Mouse (Mus musculus): ENCODE measurements around the gene Nlrx1.

Gene Nlrx1

DNA sequence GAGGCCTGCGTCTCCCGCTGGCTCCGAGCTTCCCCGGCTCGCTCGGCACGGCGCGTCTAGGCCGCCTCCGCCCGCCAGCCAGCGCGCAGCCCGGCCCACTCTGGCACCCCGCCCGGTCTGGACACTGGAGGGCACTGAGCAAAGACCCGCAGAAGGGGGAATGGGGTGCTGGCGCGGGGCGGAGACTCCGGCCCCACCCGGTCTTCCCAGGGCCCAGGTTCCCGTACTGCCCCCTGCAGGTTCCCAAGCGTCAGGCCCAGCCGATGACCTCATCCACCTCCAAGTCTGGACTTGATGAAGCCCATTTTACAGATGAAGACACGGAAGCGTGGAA is 405 bp downstream of the Nlrx1 start:
- peak; percentile 88 for DNase-seq

DNA sequence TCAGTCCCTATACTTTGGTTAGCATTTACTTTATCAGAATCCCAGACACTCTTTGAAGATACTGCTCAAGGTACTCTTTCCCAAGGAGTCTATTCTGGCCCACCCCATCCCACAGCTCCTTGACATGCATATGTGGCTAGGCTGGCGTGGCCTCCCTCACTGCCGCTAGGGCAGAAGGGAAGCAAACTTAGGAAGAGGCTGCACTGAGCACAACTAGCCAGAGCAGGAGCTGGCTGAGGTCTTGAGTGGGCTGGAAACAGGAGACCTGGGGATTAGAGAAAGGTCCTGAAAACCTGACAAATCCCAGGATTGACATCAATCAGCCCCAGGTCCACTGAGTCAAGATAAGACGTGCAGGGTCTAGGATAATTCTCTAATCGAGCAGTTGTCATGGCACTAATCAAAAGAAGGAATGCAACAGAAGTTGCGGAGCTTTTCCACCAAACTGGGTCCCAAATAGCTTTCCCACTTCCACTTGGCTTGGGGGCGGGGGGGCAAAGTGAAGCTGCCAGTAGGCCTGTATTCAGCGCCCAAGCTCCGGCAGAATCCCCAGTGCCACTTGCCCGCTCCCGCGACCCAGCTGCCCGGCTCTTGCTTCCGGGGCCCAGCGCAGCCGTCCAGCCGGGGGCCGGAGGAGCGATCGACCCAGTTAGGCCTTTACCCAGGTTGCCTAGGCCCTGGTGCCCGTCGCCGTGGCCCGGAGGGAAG is 926 bp downstream of the Nlrx1 start:
- DNase-seq: no peak

DNA sequence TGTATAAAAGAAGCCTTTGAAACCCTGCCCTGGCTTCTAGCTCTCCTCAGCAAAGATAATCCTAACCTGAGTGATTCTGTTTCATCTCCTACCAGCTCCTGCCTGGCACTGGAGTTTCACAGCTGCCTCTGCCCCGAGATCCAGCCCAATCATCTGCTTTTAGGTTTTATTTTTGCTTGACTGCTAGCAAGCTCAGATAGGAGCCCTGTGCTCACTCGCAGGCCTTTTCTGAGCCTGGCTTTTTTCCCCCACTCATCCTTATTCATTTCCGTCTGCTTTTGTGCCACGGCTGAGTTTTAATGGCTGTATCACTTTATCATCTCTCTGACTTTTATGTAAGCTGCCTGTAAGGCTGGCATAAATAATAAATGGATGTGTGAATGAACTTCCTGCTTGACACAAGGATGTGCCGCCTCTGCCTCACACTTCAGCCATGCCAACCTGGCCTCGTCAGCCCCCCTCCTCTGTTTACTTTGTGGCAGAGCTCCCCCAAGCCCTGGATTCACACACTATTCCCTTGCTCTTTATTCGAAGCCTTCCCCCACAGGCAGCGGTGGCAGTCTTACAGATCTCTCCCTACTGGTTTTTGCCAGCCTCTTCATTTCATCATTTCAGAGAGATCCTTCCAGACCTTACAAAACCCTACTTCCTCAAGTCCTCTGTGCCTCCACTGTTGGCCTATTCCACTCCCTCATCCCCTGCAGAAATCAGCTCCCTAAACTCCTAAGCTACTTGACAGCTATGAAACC is 1.7 kb downstream of the Nlrx1 start:
- DNase-seq: no peak

- DNase-seq: no peak
These were observed 7.0 kb downstream of the Nlrx1 start for GRCm38 (mm10) chr9:44261388-44261787.

DNA sequence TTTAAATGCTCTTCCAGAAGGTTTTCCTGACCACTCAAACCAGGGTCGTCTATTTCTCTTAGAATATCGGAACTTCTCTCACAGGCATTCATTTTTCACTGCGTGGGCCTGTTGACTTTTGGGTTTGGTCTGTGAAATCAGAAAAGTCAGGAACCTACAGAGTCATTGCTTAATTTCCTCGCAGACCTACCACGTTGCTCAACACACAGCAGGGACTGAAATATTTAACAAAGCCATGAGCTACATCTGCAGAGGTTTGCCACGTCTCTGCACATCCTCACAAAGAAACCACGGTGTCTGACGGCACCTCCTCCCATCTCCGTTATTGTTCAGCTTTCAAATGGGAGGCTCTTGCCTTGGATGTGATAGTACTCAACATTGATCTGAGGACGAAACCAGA is 9.4 kb downstream of the Nlrx1 start:
- DNase-seq: no peak

DNA sequence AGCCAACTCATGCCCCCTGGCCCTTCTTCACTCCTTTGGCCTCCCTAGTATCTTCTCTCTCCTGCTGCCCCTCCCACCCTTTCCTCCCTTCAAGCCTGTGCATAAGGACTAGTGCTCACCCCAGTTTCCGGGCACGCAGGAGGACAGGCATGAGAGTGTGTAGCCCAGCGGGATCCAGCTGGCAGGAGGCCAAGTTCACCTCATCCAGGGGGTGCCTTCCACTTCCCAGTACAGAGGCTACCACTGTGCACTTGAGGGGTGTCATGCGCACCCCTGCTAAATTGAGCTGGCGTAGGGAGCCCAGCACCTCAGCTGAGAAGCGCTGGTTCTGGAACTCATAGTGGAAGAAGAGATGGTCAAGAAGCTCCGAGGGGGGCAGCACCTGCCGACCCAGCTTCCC is 12.2 kb downstream of the Nlrx1 start:
- DNase-seq: no peak

GRCm38 (mm10) chr9:44255136-44255521 is 13.3 kb downstream of the Nlrx1 start:
- DNase-seq: no peak

- no peak for DNase-seq
These were observed 13.8 kb downstream of the Nlrx1 start for GRCm38 (mm10) chr9:44254508-44255135.

- no peak for DNase-seq
These were observed 15.0 kb downstream of the Nlrx1 start for GRCm38 (mm10) chr9:44253441-44253840.

DNA sequence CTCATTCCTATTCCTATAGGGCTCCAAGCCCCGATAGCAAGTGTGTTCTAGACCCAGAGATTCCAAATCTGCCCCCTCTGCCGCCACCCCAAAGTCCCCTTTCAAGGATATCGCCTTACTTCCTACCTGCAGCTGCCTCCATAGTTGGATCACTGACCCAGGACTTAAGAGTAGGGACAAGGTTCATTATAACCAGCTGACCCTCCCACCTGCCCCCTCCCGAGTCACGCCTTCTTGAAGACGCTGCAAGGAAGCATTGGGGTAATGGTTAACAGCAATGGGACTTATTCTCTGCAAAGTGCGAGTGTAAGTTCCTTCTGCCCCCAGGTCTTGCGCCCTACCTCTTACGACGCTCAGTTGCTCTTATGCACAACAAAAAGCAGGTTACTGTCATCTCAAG is 17.1 kb downstream of the Nlrx1 start, which contains the start of gene Pdzd3:
Pdzd3 (minus strand) TSS at position 158 of the 400 bp plus-strand sequence.
- no peak for DNase-seq

- DNase-seq: no peak
These were observed 18.0 kb downstream of the Nlrx1 start for GRCm38 (mm10) chr9:44250445-44250844.

GRCm38 (mm10) chr9:44249181-44250146 is 18.9 kb downstream of the Nlrx1 start:
- no peak for DNase-seq

DNA sequence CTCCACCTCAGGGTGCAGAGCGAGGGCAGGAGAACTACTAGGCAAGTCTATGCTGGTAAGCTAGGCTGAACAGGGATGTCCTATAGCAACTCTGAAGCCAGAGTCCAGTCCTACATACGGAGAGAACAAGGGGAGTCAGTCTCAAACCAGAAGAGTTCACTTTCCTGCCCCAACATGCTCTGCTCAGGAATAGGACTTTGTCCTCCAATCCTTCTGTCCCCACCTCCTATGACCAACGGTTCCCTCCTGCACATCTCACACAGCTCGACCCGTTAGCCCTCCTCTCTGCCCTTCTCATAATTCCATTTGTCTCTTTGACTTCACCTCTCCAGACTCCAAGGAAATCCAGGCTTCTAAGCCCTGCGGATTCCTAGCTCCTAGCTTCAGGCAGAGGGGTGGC is 20.5 kb downstream of the Nlrx1 start:
- DNase-seq: no peak

DNA sequence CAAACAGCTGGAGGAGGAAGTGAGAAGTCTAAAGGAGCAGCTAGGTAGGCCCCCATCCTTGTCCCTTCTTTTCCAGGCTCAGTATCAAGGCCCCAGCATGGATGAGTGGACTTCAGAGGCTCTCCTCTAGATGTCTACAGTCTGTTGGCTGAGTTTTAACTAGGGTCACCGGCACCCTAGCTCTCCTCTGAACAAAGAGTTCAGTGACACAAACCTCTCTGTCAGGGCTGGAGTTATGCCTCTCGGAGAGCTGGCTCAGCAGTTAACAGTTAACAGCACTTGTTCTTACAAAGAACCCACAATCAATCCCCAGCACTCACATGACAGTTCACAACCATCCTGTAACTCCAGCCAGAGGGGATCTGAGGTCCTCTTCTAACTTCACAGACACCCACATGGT is 24.8 kb downstream of the Nlrx1 start:
- no peak for DNase-seq

DNA sequence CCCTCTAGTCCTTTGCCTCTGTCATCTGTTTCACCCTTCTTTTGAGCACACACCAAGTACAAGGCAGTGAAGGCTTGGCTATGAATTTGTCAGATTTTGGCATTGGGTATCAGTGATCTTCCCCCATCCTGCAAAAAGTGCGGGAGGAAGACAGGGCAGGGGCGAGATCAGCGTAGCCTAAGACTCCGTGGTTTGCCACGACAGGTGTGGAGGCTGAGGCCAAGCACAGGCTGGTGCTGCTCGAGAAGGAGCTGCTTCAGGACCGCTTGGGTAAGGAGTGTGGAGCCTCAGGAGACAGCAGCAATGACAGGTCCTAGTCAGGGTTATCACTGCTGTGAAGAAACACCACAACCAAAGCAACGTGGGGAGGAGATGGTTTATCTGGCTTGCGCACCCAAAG is 27.0 kb downstream of the Nlrx1 start:
- no peak for DNase-seq

- DNase-seq: no peak
These were observed 27.5 kb downstream of the Nlrx1 start for GRCm38 (mm10) chr9:44240911-44241310.

DNA sequence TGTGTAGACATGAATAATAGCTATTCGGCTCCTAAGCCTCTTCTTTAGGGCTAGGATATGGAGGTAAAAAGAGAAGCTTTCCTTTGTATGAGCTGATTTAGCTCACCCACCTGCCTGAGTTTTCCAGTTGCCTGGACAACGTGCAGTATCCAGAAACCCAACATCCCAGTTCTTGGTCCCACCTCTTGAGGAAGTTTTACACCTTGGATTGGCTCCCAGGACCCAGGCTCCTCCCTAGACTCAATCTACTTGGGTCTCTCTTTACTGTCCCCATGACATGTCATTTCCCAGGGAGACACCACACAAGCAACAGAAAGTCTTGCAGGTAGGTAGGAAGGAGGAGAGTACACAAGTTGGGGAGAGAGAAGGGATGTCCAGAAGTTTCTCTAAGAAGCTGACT is 28.0 kb downstream of the Nlrx1 start, which contains the start of gene Ccdc153:
Ccdc153 (plus strand) TSS at position 278 of the 400 bp plus-strand sequence.
- DNase-seq: no peak

- DNase-seq: no peak
These were observed 29.0 kb downstream of the Nlrx1 start for GRCm38 (mm10) chr9:44239447-44239846.

GRCm38 (mm10) chr9:44238501-44239190 is 29.8 kb downstream of the Nlrx1 start:
- no peak for DNase-seq

GRCm38 (mm10) chr9:44237128-44237527 is 31.3 kb downstream of the Nlrx1 start:
- DNase-seq: no peak

- no peak for DNase-seq
These were observed 31.8 kb downstream of the Nlrx1 start for GRCm38 (mm10) chr9:44236601-44237000.
